Mouse (Mus musculus) G1E (cell line): ENCODE data around the gene Antxr2.

Experiments
- CTCF ChIP-seq: IDR thresholded peaks from 2 replicates; pipeline ENCODE4 v1.5.1; 2012; ENCODE audit warnings: low read depth, low read length, inconsistent platforms, mixed read lengths
- GATA1 ChIP-seq: IDR thresholded peaks from 2 replicates; pipeline ENCODE4 v1.6.1; 2012; ENCODE audit warnings: borderline replicate concordance, low read length, inconsistent platforms, mixed read lengths

GRCm38 (mm10) chr5:98034207-98034606, 3.4 kb upstream of the Antxr2 start:
- TF ChIP-seq GATA1 = no peak
- no peak for TF ChIP-seq CTCF
